Mouse (Mus musculus) activated CD4-positive, CD25-positive, alpha-beta regulatory T cell, adult 4 months (primary cell): Measurements from ENCODE around the gene Snorc. TPM values are rescaled to one million over a fixed set of nuclear protein-coding genes. Genes with fewer than 3 reads are reported as not detected.

Experiments
- ATAC-seq: one replicate; pipeline ENCODE4 v1.8.0; 2017
- polyA plus RNA-seq, 2 experiments: library from polyadenylated mRNA; unstranded; fragments of 100-300 nt; shearing (Covaris generic); gene quantifications; one replicate each; pipeline ENCODE4 v1.2.1; 2017

Gene Snorc
- polyA plus RNA-seq, 2 experiments from 2014 or later: not detected

DNA sequence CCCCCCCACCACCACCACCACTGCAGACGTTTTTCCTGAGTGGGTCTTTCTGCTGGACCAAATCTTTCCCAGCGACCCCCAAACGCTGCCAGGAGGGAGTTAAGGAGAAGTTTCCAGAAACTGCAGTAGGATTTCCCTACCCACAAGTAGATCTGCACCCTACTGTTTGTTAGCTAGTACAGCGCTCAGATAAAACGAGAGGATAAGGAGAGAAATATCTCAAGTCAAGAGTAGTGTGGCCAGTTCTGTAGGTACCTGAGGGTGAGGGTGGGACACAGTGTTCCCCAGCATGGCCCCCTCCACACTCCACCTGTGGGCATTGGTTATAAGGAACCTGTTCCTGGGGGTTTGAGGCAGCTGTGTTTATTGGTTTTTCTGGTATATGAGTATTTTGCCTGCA is 40.8 kb downstream of the Snorc start:
- no peak for ATAC-seq

DNA sequence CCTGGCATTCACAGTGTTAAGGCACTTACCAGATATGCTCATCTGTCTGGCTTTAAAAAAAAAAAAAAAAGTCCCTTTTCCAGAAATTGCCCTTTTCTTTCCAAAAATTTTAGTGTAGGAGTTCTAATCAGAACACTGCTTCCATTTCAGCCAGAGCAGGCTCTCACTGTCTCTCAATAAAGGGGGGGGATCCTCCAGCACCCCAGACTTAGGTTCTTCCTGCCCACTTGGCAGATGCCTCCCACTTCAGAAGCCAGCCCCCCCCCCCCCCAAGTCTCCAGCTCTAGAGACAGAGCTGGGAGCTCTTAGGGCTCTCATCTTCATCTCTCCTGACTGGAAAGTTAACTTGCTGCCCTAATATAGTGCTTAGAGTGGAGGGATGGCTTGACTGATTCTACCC is 50.4 kb downstream of the Snorc start:
- ATAC-seq: no peak

DNA sequence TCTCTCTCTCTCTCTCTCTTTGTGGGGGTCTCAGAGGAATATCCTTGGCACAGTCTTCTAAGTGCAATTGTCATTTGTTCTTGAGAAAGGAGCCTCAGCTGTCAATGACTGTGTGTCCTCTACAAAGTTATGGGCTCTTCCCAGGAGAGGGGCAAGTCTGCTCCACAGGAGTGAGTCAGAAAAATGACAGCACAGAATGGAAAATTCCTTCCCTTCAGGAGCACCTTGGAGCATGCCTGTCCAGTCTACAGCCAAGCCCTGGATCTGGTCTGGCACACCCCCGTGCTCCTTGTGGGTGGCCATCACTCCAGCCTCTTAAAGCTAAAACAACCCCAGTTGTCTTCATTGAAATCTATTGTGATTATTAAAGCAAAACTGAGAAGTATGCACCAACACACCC is 51.5 kb downstream of the Snorc start:
- ATAC-seq: no peak

DNA sequence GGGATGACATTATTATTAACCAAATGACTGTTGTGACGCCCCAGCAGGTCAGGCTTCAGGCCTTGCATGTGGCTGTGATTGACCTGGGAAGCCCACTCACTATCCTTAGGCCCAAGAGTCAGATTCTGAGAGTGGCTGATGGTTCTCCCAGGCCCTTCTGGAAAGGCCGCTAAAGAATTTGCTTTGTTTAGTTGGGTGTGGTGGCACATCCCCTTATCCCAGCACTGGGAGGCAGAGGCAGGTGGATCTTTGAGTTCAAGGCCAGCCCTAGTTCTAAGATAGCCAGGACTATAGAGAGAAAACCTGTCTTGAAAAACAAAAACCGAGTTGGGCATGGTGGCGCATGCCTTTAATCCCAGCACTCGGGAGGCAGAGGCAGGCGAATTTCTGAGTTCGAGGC is 55.0 kb downstream of the Snorc start:
- ATAC-seq: no peak

Other genes with a start within 250 kb of the Snorc start
- gene Efhd1, start 205.9 kb upstream of the Snorc start, polyA plus RNA-seq: not detected
- 10 to 100 TPM; 49.9 to 58.1 TPM for gene Gigyf2, start 143.3 kb upstream of the Snorc start, polyA plus RNA-seq
- gene Kcnj13, start 75.5 kb upstream of the Snorc start, polyA plus RNA-seq: 1 to 10 TPM in 1 of 2 experiments, under 1 TPM in 1; 0.82 to 1.1 TPM
- gene Neu2, start 39.6 kb downstream of the Snorc start, polyA plus RNA-seq: not detected
- gene Ngef, start 103.6 kb downstream of the Snorc start, polyA plus RNA-seq: not detected
- 100 to 1,000 TPM; 125 to 127 TPM for gene Inpp5d, start 150.0 kb downstream of the Snorc start, polyA plus RNA-seq